Mouse (Mus musculus) liver, adult 2 months (tissue): ENCODE measurements around the gene Cphx1.
"Not testable (repeated sequence)": the region's sequence is repeated elsewhere in the genome, so short reads cannot be mapped to it uniquely, and the experiment has no call there.

Source experiments
- CTCF ChIP-seq: fragments of 200-500 bp; IDR thresholded peaks from 2 replicates; pipeline ENCODE4 v1.5.1; 2011; ENCODE audit warnings: low read depth, low read length, control low read depth
- POLR2A ChIP-seq: fragments of 200-500 bp; IDR thresholded peaks from 2 replicates; pipeline ENCODE4 v1.6.1; 2011; ENCODE audit warnings: low read length, control low read depth; ENCODE audit not compliant: insufficient read depth; ENCODE audit errors: extremely low read depth

- not testable (repeated sequence) for TF ChIP-seq CTCF, POLR2A
Observed at GRCm38 (mm10) chr14:25905243-25905642, 32.9 kb upstream of the Cphx1 start.
